Comparison of ENCODE assay signal across 27 mouse cellular contexts in genomic region chr9:59638372-59638771, GRCm38 (mm10). TPM values are rescaled to one million over a fixed set of nuclear protein-coding genes. Genes with fewer than 3 reads are reported as not detected.
A peak's percentile ranks its signal among the peaks of the same experiment; 100 is the strongest.
DNase-seq lines count a peak whose midpoint lies in the region; ATAC-seq lines count a peak whose summit lies in the region.
"Had no signal": no experiment of that assay in that cellular context is flagged by ENCODE, and none has a peak within 500 bp of the region (broad histone marks: within the 10 kb centered on the region; RNA-seq: fewer than 3 reads in every experiment).

No protein-coding gene starts in this region.

- DNase-seq in liver, embryonic 11.5 days (ENCODE audit: low spot score): no peak
- peak; percentile 19 for DNase-seq in midbrain, embryonic 11.5 days (ENCODE audit: low spot score, missing footprints)
- peak; percentile 56 for DNase-seq in embryonic facial prominence, embryonic 14.5 days (ENCODE audit: low spot score)
- DNase-seq in layer of hippocampus, postnatal 10 days (ENCODE audit: low spot score in 2 of 2): no peak
- DNase-seq in spleen, adult 12 weeks (ENCODE audit: low spot score): no peak
- DNase-seq: adrenal gland, postnatal 10 days; adrenal gland, postnatal 36 days; cerebellum, adult 18-20 months; cerebellum, adult 9-10 months; cerebellum, postnatal 14 days; forebrain, postnatal 0 days; gastrocnemius, adult 2 months; gastrocnemius, postnatal 14 days; heart, adult 18-20 months; heart, postnatal 10 days; heart, postnatal 4 days had no signal

- peaks cover 3% of the 10 kb centered on the region; the same call in 1 of the 2 replicates for H3K4me1 ChIP-seq in liver, embryonic 11.5 days (replicated peaks; ENCODE audit: control insufficient read depth, insufficient read depth, low read length)
- peaks cover 16% of the 10 kb centered on the region for H3K4me1 ChIP-seq in liver, embryonic 12.5 days
- H3K4me1 ChIP-seq in midbrain, embryonic 11.5 days (ENCODE audit: control insufficient read depth, insufficient read depth, low read length): no peaks in the 10 kb centered on the region
- no peaks in the 10 kb centered on the region for H3K4me1 ChIP-seq in midbrain, embryonic 13.5 days (replicated peaks)
- H3K4me1 ChIP-seq in embryonic facial prominence, embryonic 14.5 days (ENCODE audit: control insufficient read depth, insufficient read depth, low read length): no peaks in the 10 kb centered on the region
- H3K4me1 ChIP-seq: heart, embryonic 12.5 days; heart, embryonic 15.5 days had no signal

- no peaks in the 10 kb centered on the region for H3K27me3 ChIP-seq in liver, embryonic 11.5 days (replicated peaks; ENCODE audit: control insufficient read depth, insufficient read depth, low read length)
- H3K27me3 ChIP-seq in liver, embryonic 12.5 days (replicated peaks): no peaks in the 10 kb centered on the region
- H3K27me3 ChIP-seq in midbrain, embryonic 11.5 days (ENCODE audit: control insufficient read depth, insufficient read depth, low read length): no peaks in the 10 kb centered on the region
- no peaks in the 10 kb centered on the region for H3K27me3 ChIP-seq in midbrain, embryonic 13.5 days
- no peaks in the 10 kb centered on the region for H3K27me3 ChIP-seq in embryonic facial prominence, embryonic 14.5 days (replicated peaks; ENCODE audit: control insufficient read depth, insufficient read depth, low read length)
- H3K27me3 ChIP-seq: embryonic facial prominence, embryonic 15.5 days; heart, embryonic 12.5 days; heart, embryonic 15.5 days had no signal

- H3K9ac ChIP-seq in liver, embryonic 11.5 days (ENCODE audit: low read depth, low read length): no peak overlapping the region
- no peak overlapping the region for H3K9ac ChIP-seq in liver, embryonic 12.5 days
- no peak overlapping the region for H3K9ac ChIP-seq in midbrain, embryonic 11.5 days (ENCODE audit: low read length)
- no peak overlapping the region for H3K9ac ChIP-seq in midbrain, embryonic 13.5 days (replicated peaks)
- H3K9ac ChIP-seq in embryonic facial prominence, embryonic 14.5 days (ENCODE audit: low read depth, low read length): no peak overlapping the region
- H3K9ac ChIP-seq: embryonic facial prominence, embryonic 15.5 days; forebrain, postnatal 0 days; heart, embryonic 12.5 days; heart, embryonic 15.5 days; hindbrain, embryonic 14.5 days had no signal

- no peaks in the 10 kb centered on the region for H3K9me3 ChIP-seq in liver, embryonic 11.5 days (ENCODE audit: control insufficient read depth, low read length)
- no peaks in the 10 kb centered on the region for H3K9me3 ChIP-seq in liver, embryonic 12.5 days (replicated peaks)
- H3K9me3 ChIP-seq in midbrain, embryonic 11.5 days (ENCODE audit: control insufficient read depth, low read length): no peaks in the 10 kb centered on the region
- no peaks in the 10 kb centered on the region for H3K9me3 ChIP-seq in midbrain, embryonic 13.5 days
- no peaks in the 10 kb centered on the region for H3K9me3 ChIP-seq in embryonic facial prominence, embryonic 14.5 days (ENCODE audit: control insufficient read depth, low read length)
- H3K9me3 ChIP-seq: embryonic facial prominence, embryonic 15.5 days; heart, embryonic 12.5 days; heart, embryonic 15.5 days had no signal

- H3K36me3 ChIP-seq in liver, embryonic 11.5 days (ENCODE audit: control insufficient read depth, insufficient read depth, low read length): peaks cover 7% of the 10 kb centered on the region
- H3K36me3 ChIP-seq in liver, embryonic 12.5 days: peaks cover 50% of the 10 kb centered on the region
- H3K36me3 ChIP-seq in midbrain, embryonic 11.5 days (ENCODE audit: control insufficient read depth, insufficient read depth, low read length): peaks cover 16% of the 10 kb centered on the region
- peaks cover 84% of the 10 kb centered on the region for H3K36me3 ChIP-seq in midbrain, embryonic 13.5 days
- peaks cover 80% of the 10 kb centered on the region for H3K36me3 ChIP-seq in embryonic facial prominence, embryonic 14.5 days (ENCODE audit: control insufficient read depth, insufficient read depth, low read length)

- peak; percentile 47; the same call in 1 of the 2 replicates for ATAC-seq in liver, embryonic 11.5 days (replicated peaks; ENCODE audit: low FRiP score)
- no peak; the same call in 1 of the 2 replicates for ATAC-seq in liver, embryonic 12.5 days
- no peak for ATAC-seq in midbrain, embryonic 11.5 days (ENCODE audit: low FRiP score)
- no peak for ATAC-seq in midbrain, embryonic 13.5 days
- ATAC-seq in embryonic facial prominence, embryonic 14.5 days (ENCODE audit: low read depth): no peak
- peak; percentile 41 for ATAC-seq in megakaryocyte-erythroid progenitor cell, adult 5-6 weeks (replicated peaks; ENCODE audit: low FRiP score, low TSS enrichment, poor library complexity, severe bottlenecking)
- ATAC-seq: activated CD4-positive, CD25-positive, alpha-beta regulatory T cell, adult 4 months; CD4-positive, CD25-positive, alpha-beta regulatory T cell, adult 4 months; forebrain, embryonic 14.5 days; forebrain, postnatal 0 days; hindbrain, postnatal 0 days had no signal

- H3K4me2 ChIP-seq in liver, embryonic 11.5 days: no peak overlapping the region
- H3K4me2 ChIP-seq in liver, embryonic 12.5 days: no peak overlapping the region
- no peak overlapping the region for H3K4me2 ChIP-seq in midbrain, embryonic 11.5 days
- no peak overlapping the region for H3K4me2 ChIP-seq in midbrain, embryonic 13.5 days (replicated peaks)
- no peak overlapping the region for H3K4me2 ChIP-seq in embryonic facial prominence, embryonic 14.5 days (ENCODE audit: low read depth, low read length)
- H3K4me2 ChIP-seq: embryonic facial prominence, embryonic 15.5 days; heart, embryonic 12.5 days; heart, embryonic 15.5 days; hindbrain, embryonic 14.5 days had no signal

- H3K27ac ChIP-seq in liver, embryonic 11.5 days (ENCODE audit: low read depth, low read length): no peak overlapping the region
- no peak overlapping the region for H3K27ac ChIP-seq in liver, embryonic 12.5 days
- no peak overlapping the region for H3K27ac ChIP-seq in midbrain, embryonic 11.5 days (ENCODE audit: low read depth, low read length)
- H3K27ac ChIP-seq in midbrain, embryonic 13.5 days: no peak overlapping the region
- H3K27ac ChIP-seq in embryonic facial prominence, embryonic 14.5 days (replicated peaks; ENCODE audit: low read depth, low read length): no peak overlapping the region
- H3K27ac ChIP-seq: embryonic facial prominence, embryonic 15.5 days; gastrocnemius, adult 2 months; heart, embryonic 15.5 days; hindbrain, embryonic 14.5 days; hindbrain, postnatal 0 days had no signal

- no peak overlapping the region for H3K4me3 ChIP-seq in liver, embryonic 11.5 days (ENCODE audit: low read depth, low read length)
- no peak overlapping the region for H3K4me3 ChIP-seq in liver, embryonic 12.5 days
- no peak overlapping the region for H3K4me3 ChIP-seq in midbrain, embryonic 11.5 days (ENCODE audit: low read depth, low read length)
- H3K4me3 ChIP-seq in midbrain, embryonic 13.5 days (replicated peaks): no peak overlapping the region
- H3K4me3 ChIP-seq in embryonic facial prominence, embryonic 14.5 days (ENCODE audit: low read depth, low read length): no peak overlapping the region
- H3K4me3 ChIP-seq: embryonic facial prominence, embryonic 15.5 days; gastrocnemius, adult 2 months; heart, embryonic 12.5 days; heart, embryonic 15.5 days had no signal

- 56% methylated on average over 1 of the region's 1 CpGs for WGBS in liver, embryonic 11.5 days
- 17% methylated on average over 1 of the region's 1 CpGs for WGBS in liver, embryonic 12.5 days (ENCODE audit: insufficient replicate concordance)
- WGBS in midbrain, embryonic 11.5 days: 95% methylated on average over 1 of the region's 1 CpGs
- WGBS in midbrain, embryonic 13.5 days: 100% methylated on average over 1 of the region's 1 CpGs
- 67% methylated on average over 1 of the region's 1 CpGs for WGBS in embryonic facial prominence, embryonic 14.5 days

RNA-seq across cellular contexts. Expression of gene Pkm, which starts 17.8 kb away (rescaled TPM):
- 1,209 and 1,320 TPM in 2 replicates for polyA plus RNA-seq in liver, embryonic 11.5 days (2014; fragmentation: Nextera tagmentation; extraction: Ambion mirVana)
- 439 and 489 TPM in 2 replicates for polyA plus RNA-seq in liver, embryonic 12.5 days (2016; fragmentation: Nextera tagmentation; extraction: Ambion mirVana)
- 1,888 and 2,059 TPM in 2 replicates for polyA plus RNA-seq in midbrain, embryonic 11.5 days (2014; fragmentation: Nextera tagmentation; extraction: Ambion mirVana)
- 1,400 and 1,429 TPM in 2 replicates for polyA plus RNA-seq in midbrain, embryonic 13.5 days (2015; fragmentation: Nextera tagmentation; extraction: Ambion mirVana)
- polyA plus RNA-seq in embryonic facial prominence, embryonic 14.5 days (2014; fragmentation: Nextera tagmentation; extraction: Ambion mirVana): 1,005 and 1,158 TPM in 2 replicates
- 7.4 and 27.8 TPM in 2 replicates for total RNA-seq in megakaryocyte-erythroid progenitor cell, adult 5-6 weeks (2014; fragmentation: Nextera tagmentation)
- 29.6 and 62.7 TPM in 2 replicates for total RNA-seq in megakaryocyte-erythroid progenitor cell, adult 5-6 weeks (2017)
- total RNA-seq in layer of hippocampus, postnatal 10 days (2021): 100 to 1,000 TPM; 761 to 808 TPM

RNA-seq across cellular contexts. Expression of gene Parp6, which starts 21.3 kb away (rescaled TPM):
- 13.8 and 17.2 TPM in 2 replicates for polyA plus RNA-seq in liver, embryonic 11.5 days (2014; fragmentation: Nextera tagmentation; extraction: Ambion mirVana)
- 6.4 and 7.5 TPM in 2 replicates for polyA plus RNA-seq in liver, embryonic 12.5 days (2016; fragmentation: Nextera tagmentation; extraction: Ambion mirVana)
- 90.8 and 91.7 TPM in 2 replicates for polyA plus RNA-seq in midbrain, embryonic 11.5 days (2014; fragmentation: Nextera tagmentation; extraction: Ambion mirVana)
- polyA plus RNA-seq in midbrain, embryonic 13.5 days (2015; fragmentation: Nextera tagmentation; extraction: Ambion mirVana): 186 and 195 TPM in 2 replicates
- 29.1 and 32.2 TPM in 2 replicates for polyA plus RNA-seq in embryonic facial prominence, embryonic 14.5 days (2014; fragmentation: Nextera tagmentation; extraction: Ambion mirVana)
- total RNA-seq in megakaryocyte-erythroid progenitor cell, adult 5-6 weeks (2014; fragmentation: Nextera tagmentation): 27.1 and 39.6 TPM in 2 replicates
- total RNA-seq in megakaryocyte-erythroid progenitor cell, adult 5-6 weeks (2017): 19.8 and 34.7 TPM in 2 replicates
- total RNA-seq in layer of hippocampus, postnatal 10 days (2021): 100 to 1,000 TPM; 177 to 180 TPM

RNA-seq across cellular contexts. Expression of gene Gramd2, which starts 41.6 kb away (rescaled TPM):
- 0.16 and 0.25 TPM in 2 replicates for polyA plus RNA-seq in liver, embryonic 11.5 days (2014; fragmentation: Nextera tagmentation; extraction: Ambion mirVana)
- polyA plus RNA-seq in liver, embryonic 12.5 days (2016; fragmentation: Nextera tagmentation; extraction: Ambion mirVana): 0.04 and 0.07 TPM in 2 replicates
- 0.15 and 0.18 TPM in 2 replicates for polyA plus RNA-seq in midbrain, embryonic 11.5 days (2014; fragmentation: Nextera tagmentation; extraction: Ambion mirVana)
- polyA plus RNA-seq in midbrain, embryonic 13.5 days (2015; fragmentation: Nextera tagmentation; extraction: Ambion mirVana): 1.2 and 2.1 TPM in 2 replicates
- 4.5 and 5.4 TPM in 2 replicates for polyA plus RNA-seq in embryonic facial prominence, embryonic 14.5 days (2014; fragmentation: Nextera tagmentation; extraction: Ambion mirVana)
- total RNA-seq in megakaryocyte-erythroid progenitor cell, adult 5-6 weeks (2014; fragmentation: Nextera tagmentation): not detected in 2 replicates
- not detected in 2 replicates for total RNA-seq in megakaryocyte-erythroid progenitor cell, adult 5-6 weeks (2017)
- total RNA-seq in layer of hippocampus, postnatal 10 days (2021): 10 to 100 TPM; 12.8 to 14.7 TPM
- polyA plus RNA-seq: activated CD4-positive, CD25-positive, alpha-beta regulatory T cell, adult 4 months; CD4-positive, CD25-positive, alpha-beta regulatory T cell, adult 4 months had no signal

Comparison
In these comparisons a context has a peak if more than half of its experiments do, and no peak if none do; other contexts are left out.
1. ATAC-seq: peak in liver, embryonic 11.5 days (single experiment) and megakaryocyte-erythroid progenitor cell, adult 5-6 weeks (single experiment); none in liver, embryonic 12.5 days (single experiment), midbrain, embryonic 11.5 days (single experiment), midbrain, embryonic 13.5 days (single experiment) and embryonic facial prominence, embryonic 14.5 days (single experiment).
2. DNase-seq: peak in midbrain, embryonic 11.5 days (single experiment) and embryonic facial prominence, embryonic 14.5 days (single experiment); none in liver, embryonic 11.5 days (single experiment), layer of hippocampus, postnatal 10 days (0 of 2) and spleen, adult 12 weeks (single experiment).